Mouse (Mus musculus): ENCODE measurements around the gene Jph2. TPM values are rescaled to one million over a fixed set of nuclear protein-coding genes. Genes with fewer than 3 reads are reported as not detected.

The Jph2 gene
- not detected for polyA plus RNA-seq (2017; shearing (Covaris generic))

GRCm38 (mm10) chr2:163397905-163398304, at the start of gene Jph2:
TSS of gene Jph2 (minus strand) at chr2:163397993.

GRCm38 (mm10) chr2:163438246-163438618, 40.4 kb upstream of the Jph2 start, which contains the start of gene Gdap1l1:
TSS of gene Gdap1l1 (plus strand) at chr2:163438476.

GRCm38 (mm10) chr2:163424597-163424996, 26.8 kb upstream of the Jph2 start, which contains the start of gene Oser1:
TSS of gene Oser1 (minus strand) at chr2:163424697.

Other genes with a start within 250 kb of the Jph2 start
- gene Tox2, start 194.9 kb downstream of the Jph2 start, polyA plus RNA-seq (2017; shearing (Covaris generic)): 57.9 TPM
- 196 TPM for gene Oser1, start 26.7 kb upstream of the Jph2 start, polyA plus RNA-seq (2017; shearing (Covaris generic))
- not detected for gene Gdap1l1, start 40.5 kb upstream of the Jph2 start, polyA plus RNA-seq (2017; shearing (Covaris generic))
- 2.9 TPM for gene Fitm2, start 74.6 kb upstream of the Jph2 start, polyA plus RNA-seq (2017; shearing (Covaris generic))
- not detected for gene R3hdml, start 94.3 kb upstream of the Jph2 start, polyA plus RNA-seq (2017; shearing (Covaris generic))
- gene Hnf4a, start 108.8 kb upstream of the Jph2 start, polyA plus RNA-seq (2017; shearing (Covaris generic)): not detected
- gene Ttpal, start 204.3 kb upstream of the Jph2 start, polyA plus RNA-seq (2017; shearing (Covaris generic)): 44.4 TPM
- 507 TPM for gene Serinc3, start 247.1 kb upstream of the Jph2 start, polyA plus RNA-seq (2017; shearing (Covaris generic))

All from effector memory CD4-positive, alpha-beta T cell, adult 5 months (primary cell).